Mouse (Mus musculus): ENCODE results near the gene Cd47. TPM values are rescaled to one million over a fixed set of nuclear protein-coding genes. Genes with fewer than 3 reads are reported as not detected.

Gene Cd47
- polyA plus RNA-seq, 1 experiment from 2014 or later, result 68.4 TPM

GRCm38 (mm10) chr16:49854194-49854593 is 53.9 kb downstream of the Cd47 start:
- H3K36me3 ChIP-seq (ENCODE audit: control insufficient read depth, insufficient read depth, low read length), result no peaks in the 10 kb centered on the region
- no peak overlapping the region for H3K9ac ChIP-seq (ENCODE audit: low read length)
- no peak for ATAC-seq (ENCODE audit: insufficient number of reproducible peaks, insufficient read depth, low FRiP score, low read depth)
- H3K27me3 ChIP-seq (ENCODE audit: control insufficient read depth, insufficient read depth, low read length), result no peaks in the 10 kb centered on the region
- no peak overlapping the region for H3K4me3 ChIP-seq (ENCODE audit: control insufficient read depth in 1 of 2, insufficient read depth in 1 of 2, low read depth in 1 of 2, low read length in 2 of 2)
- peaks cover 8 to 21% of the 10 kb centered on the region in 2 experiments; a peak in 3 of 4 replicates for H3K4me1 ChIP-seq (ENCODE audit: control insufficient read depth in 2 of 2, insufficient read depth in 2 of 2, low read length in 2 of 2)
- H3K9me3 ChIP-seq (ENCODE audit: control insufficient read depth, low read length), result no peaks in the 10 kb centered on the region
- peak overlapping the region; percentile 82 for H3K4me2 ChIP-seq (ENCODE audit: low read length)
- 74% methylated on average over 6 of the region's 6 CpGs for WGBS
- H3K27ac ChIP-seq (replicated peaks in 1 of 2; ENCODE audit: control insufficient read depth in 1 of 2, insufficient read depth in 1 of 2, low read depth in 2 of 2, low read length in 2 of 2), result peak overlapping the region in 1 of 2 experiments; percentile 99; a peak in 1 of 4 replicates

GRCm38 (mm10) chr16:49854931-49855835 is 54.9 kb downstream of the Cd47 start:
- H3K4me1 ChIP-seq (ENCODE audit: control insufficient read depth in 2 of 2, insufficient read depth in 2 of 2, low read length in 2 of 2), result peaks cover 8 to 22% of the 10 kb centered on the region in 2 experiments; a peak in 3 of 4 replicates
- H3K4me2 ChIP-seq (ENCODE audit: low read length), result peak overlapping the region; percentile 82
- no peaks in the 10 kb centered on the region for H3K36me3 ChIP-seq (ENCODE audit: control insufficient read depth, insufficient read depth, low read length)
- no peaks in the 10 kb centered on the region for H3K27me3 ChIP-seq (ENCODE audit: control insufficient read depth, insufficient read depth, low read length)
- peak overlapping the region; percentile 94 for H3K9ac ChIP-seq (ENCODE audit: low read length)
- peak; percentile 96 for ATAC-seq (ENCODE audit: insufficient number of reproducible peaks, insufficient read depth, low FRiP score, low read depth)
- no peaks in the 10 kb centered on the region for H3K9me3 ChIP-seq (ENCODE audit: control insufficient read depth, low read length)
- peak overlapping the region; percentile 94 to 99 for H3K27ac ChIP-seq (replicated peaks in 1 of 2; ENCODE audit: control insufficient read depth in 1 of 2, insufficient read depth in 1 of 2, low read depth in 2 of 2, low read length in 2 of 2)
- H3K4me3 ChIP-seq (ENCODE audit: control insufficient read depth in 1 of 2, insufficient read depth in 1 of 2, low read depth in 1 of 2, low read length in 2 of 2), result peak overlapping the region; percentile 81 to 97
- 1% methylated on average over 59 of the region's 74 CpGs for WGBS

GRCm38 (mm10) chr16:49855836-49856503 is 55.6 kb downstream of the Cd47 start:
- Histone ChIP-seq H3K9ac (ENCODE audit: low read length) (peak overlapping the region; percentile 94), H3K27ac (replicated peaks in 1 of 2; ENCODE audit: control insufficient read depth in 1 of 2, insufficient read depth in 1 of 2, low read depth in 2 of 2, low read length in 2 of 2) (peak overlapping the region; percentile 94 to 99), H3K4me2 (ENCODE audit: low read length) (peak overlapping the region; percentile 82), H3K36me3 (ENCODE audit: control insufficient read depth, insufficient read depth, low read length) (no peaks in the 10 kb centered on the region), H3K27me3 (ENCODE audit: control insufficient read depth, insufficient read depth, low read length) (no peaks in the 10 kb centered on the region), H3K4me3 (ENCODE audit: control insufficient read depth in 1 of 2, insufficient read depth in 1 of 2, low read depth in 1 of 2, low read length in 2 of 2) (peak overlapping the region; percentile 81 to 97), H3K9me3 (ENCODE audit: control insufficient read depth, low read length) (no peaks in the 10 kb centered on the region), H3K4me1 (ENCODE audit: control insufficient read depth in 2 of 2, insufficient read depth in 2 of 2, low read length in 2 of 2) (peaks cover 8 to 22% of the 10 kb centered on the region in 2 experiments; a peak in 3 of 4 replicates)
- peak; percentile 75 for ATAC-seq (ENCODE audit: insufficient number of reproducible peaks, insufficient read depth, low FRiP score, low read depth)
- under 1% methylated on average over 27 of the region's 39 CpGs for WGBS

GRCm38 (mm10) chr16:49856661-49857060 is 56.3 kb downstream of the Cd47 start:
- H3K9ac ChIP-seq (ENCODE audit: low read length), result peak overlapping the region; percentile 94
- H3K4me3 ChIP-seq (ENCODE audit: control insufficient read depth in 1 of 2, insufficient read depth in 1 of 2, low read depth in 1 of 2, low read length in 2 of 2), result peak overlapping the region; percentile 81 to 97; a peak in 3 of 4 replicates
- peak overlapping the region; percentile 82 for H3K4me2 ChIP-seq (ENCODE audit: low read length)
- no peak for ATAC-seq (ENCODE audit: insufficient number of reproducible peaks, insufficient read depth, low FRiP score, low read depth)
- peaks cover 8 to 22% of the 10 kb centered on the region in 2 experiments; a peak in 3 of 4 replicates for H3K4me1 ChIP-seq (ENCODE audit: control insufficient read depth in 2 of 2, insufficient read depth in 2 of 2, low read length in 2 of 2)
- H3K27me3 ChIP-seq (ENCODE audit: control insufficient read depth, insufficient read depth, low read length), result no peaks in the 10 kb centered on the region
- H3K9me3 ChIP-seq (ENCODE audit: control insufficient read depth, low read length), result no peaks in the 10 kb centered on the region
- H3K27ac ChIP-seq (replicated peaks in 1 of 2; ENCODE audit: control insufficient read depth in 1 of 2, insufficient read depth in 1 of 2, low read depth in 2 of 2, low read length in 2 of 2), result no peak overlapping the region
- no peaks in the 10 kb centered on the region for H3K36me3 ChIP-seq (ENCODE audit: control insufficient read depth, insufficient read depth, low read length)
- WGBS, result 16% methylated on average over 8 of the region's 8 CpGs

DNA sequence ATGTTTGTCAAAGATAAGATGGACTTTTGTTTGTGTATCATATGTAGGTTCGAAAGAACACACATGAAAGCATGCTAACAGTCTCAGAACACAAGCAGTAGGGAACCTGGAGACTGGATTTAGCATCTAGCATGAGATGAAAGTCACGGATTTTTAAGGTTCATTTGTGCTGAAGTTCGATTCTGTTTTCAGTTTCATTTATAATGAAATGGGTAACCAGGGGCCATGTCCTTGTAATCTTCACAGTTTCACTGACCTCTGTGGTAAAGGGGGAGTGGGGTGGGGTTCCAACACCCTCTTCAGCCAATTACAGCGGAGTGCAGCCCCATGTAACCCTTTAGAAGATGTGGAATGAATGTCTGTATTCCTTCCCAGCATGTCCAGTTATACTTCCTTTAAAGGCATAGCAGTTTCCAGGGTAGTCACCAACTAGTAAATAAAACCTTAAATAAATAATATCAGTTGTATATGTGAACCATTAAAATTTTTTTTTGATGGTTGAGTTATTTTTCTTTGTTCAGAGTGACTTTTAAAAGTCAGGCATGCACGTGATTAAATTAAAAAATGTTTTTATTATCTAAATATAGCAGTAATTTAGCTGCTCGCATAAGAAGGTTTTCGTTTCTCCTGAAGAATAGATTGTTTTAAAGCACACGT is 57.3 kb downstream of the Cd47 start:
- WGBS, result 73% methylated on average over 8 of the region's 8 CpGs
- peak overlapping the region; percentile 82 for H3K4me2 ChIP-seq (ENCODE audit: low read length)
- no peak overlapping the region for H3K27ac ChIP-seq (replicated peaks in 1 of 2; ENCODE audit: control insufficient read depth in 1 of 2, insufficient read depth in 1 of 2, low read depth in 2 of 2, low read length in 2 of 2)
- peak overlapping the region; percentile 10; the same call in 1 of the 2 replicates for H3K9ac ChIP-seq (ENCODE audit: low read length)
- no peaks in the 10 kb centered on the region for H3K36me3 ChIP-seq (ENCODE audit: control insufficient read depth, insufficient read depth, low read length)
- ATAC-seq (ENCODE audit: insufficient number of reproducible peaks, insufficient read depth, low FRiP score, low read depth), result no peak
- no peaks in the 10 kb centered on the region for H3K9me3 ChIP-seq (ENCODE audit: control insufficient read depth, low read length)
- H3K4me3 ChIP-seq (ENCODE audit: control insufficient read depth in 1 of 2, insufficient read depth in 1 of 2, low read depth in 1 of 2, low read length in 2 of 2), result peak overlapping the region in 1 of 2 experiments; percentile 97; a peak in 2 of 4 replicates
- H3K4me1 ChIP-seq (ENCODE audit: control insufficient read depth in 2 of 2, insufficient read depth in 2 of 2, low read length in 2 of 2), result peaks cover 8 to 22% of the 10 kb centered on the region in 2 experiments; a peak in 3 of 4 replicates
- H3K27me3 ChIP-seq (ENCODE audit: control insufficient read depth, insufficient read depth, low read length), result no peaks in the 10 kb centered on the region

GRCm38 (mm10) chr16:49858161-49858906 is 58.0 kb downstream of the Cd47 start:
- H3K9me3 ChIP-seq (ENCODE audit: control insufficient read depth, low read length), result no peaks in the 10 kb centered on the region
- H3K27ac ChIP-seq (replicated peaks in 1 of 2; ENCODE audit: control insufficient read depth in 1 of 2, insufficient read depth in 1 of 2, low read depth in 2 of 2, low read length in 2 of 2), result no peak overlapping the region; a peak in 1 of 4 replicates
- H3K36me3 ChIP-seq (ENCODE audit: control insufficient read depth, insufficient read depth, low read length), result no peaks in the 10 kb centered on the region
- no peaks in the 10 kb centered on the region for H3K27me3 ChIP-seq (ENCODE audit: control insufficient read depth, insufficient read depth, low read length)
- H3K4me2 ChIP-seq (ENCODE audit: low read length), result peak overlapping the region; percentile 82
- no peak for ATAC-seq (ENCODE audit: insufficient number of reproducible peaks, insufficient read depth, low FRiP score, low read depth)
- WGBS, result 80% methylated on average over 9 of the region's 9 CpGs
- peaks cover 8 to 22% of the 10 kb centered on the region in 2 experiments; a peak in 3 of 4 replicates for H3K4me1 ChIP-seq (ENCODE audit: control insufficient read depth in 2 of 2, insufficient read depth in 2 of 2, low read length in 2 of 2)
- H3K9ac ChIP-seq (ENCODE audit: low read length), result no peak overlapping the region
- no peak overlapping the region for H3K4me3 ChIP-seq (ENCODE audit: control insufficient read depth in 1 of 2, insufficient read depth in 1 of 2, low read depth in 1 of 2, low read length in 2 of 2)

Data from heart, embryonic 14.5 days (tissue).